Mouse (Mus musculus) C2C12 (cell line): ENCODE results near the gene Npas1. TPM values are rescaled to one million over a fixed set of nuclear protein-coding genes. Genes with fewer than 3 reads are reported as not detected.

Source experiments
- H3K27me3 ChIP-seq: one replicate; pipeline ENCODE4 v1.6.1; 2011; ENCODE audit not compliant: control insufficient read depth, insufficient read depth, insufficient read length
- H3K36me3 ChIP-seq: one replicate; pipeline ENCODE4 v1.6.1; 2011; ENCODE audit not compliant: control insufficient read depth, insufficient read depth
- H3K4me3 ChIP-seq: one replicate; pipeline ENCODE4 v1.5.1; 2011; ENCODE audit warnings: mild to moderate bottlenecking, control low read depth; ENCODE audit not compliant: poor library complexity, insufficient read depth, severe bottlenecking
- H3K79me2 ChIP-seq: one replicate; pipeline ENCODE4 v1.6.1; 2011; ENCODE audit not compliant: control insufficient read depth, insufficient read depth
- H3K79me3 ChIP-seq: one replicate; pipeline ENCODE4 v1.6.1; 2011; ENCODE audit warnings: low read depth, control low read depth
- H3ac ChIP-seq: one replicate; pipeline ENCODE3; 2011; ENCODE audit warnings: low read depth; ENCODE audit not compliant: control insufficient read depth, insufficient read length
- CEBPB ChIP-seq: IDR thresholded peaks from one replicate; pipeline ENCODE4 v1.6.1; 2011; ENCODE audit warnings: low read depth, mild to moderate bottlenecking, control low read depth, moderate library complexity
- CTCF ChIP-seq: IDR thresholded peaks from one replicate; pipeline ENCODE4 v1.5.1; 2011; ENCODE audit not compliant: control insufficient read depth, insufficient read depth, insufficient read length
- FOSL1 ChIP-seq: IDR thresholded peaks from one replicate; pipeline ENCODE4 v1.8.0; 2011; ENCODE audit warnings: mild to moderate bottlenecking, low read length; ENCODE audit not compliant: poor library complexity, insufficient read depth, severe bottlenecking
- MAX ChIP-seq: IDR thresholded peaks from one replicate; pipeline ENCODE4 v1.6.1; 2011; ENCODE audit warnings: mild to moderate bottlenecking, control low read depth
- MYOD1 ChIP-seq: IDR thresholded peaks from one replicate; pipeline ENCODE4 v1.6.1; 2011; ENCODE audit warnings: low read depth; ENCODE audit not compliant: control insufficient read depth, insufficient read length
- MYOG ChIP-seq: IDR thresholded peaks from one replicate; pipeline ENCODE4 v1.6.1; 2011; ENCODE audit not compliant: control insufficient read depth, insufficient read length; ENCODE audit errors: extremely low read depth
- USF1 ChIP-seq: IDR thresholded peaks from one replicate; pipeline ENCODE4 v1.6.1; 2011; ENCODE audit warnings: low read depth, mild to moderate bottlenecking, control low read depth, moderate library complexity
- polyA plus RNA-seq: library from polyadenylated mRNA; unstranded; fragments of >200 nt; fragmentation: generic; extraction: Trizol; gene quantifications from one replicate; pipeline ENCODE4 v1.2.1, GENCODE M21; 2012; ENCODE audit warnings: missing spikeins

Gene Npas1
- polyA plus RNA-seq, 1 experiment = 0.18 TPM

GRCm38 (mm10) chr7:16412220-16412896, 65.2 kb downstream of the Npas1 start:
- peaks cover 79% of the 10 kb centered on the region for H3K79me2 ChIP-seq
- H3ac ChIP-seq = no peak overlapping the region
- no peak overlapping the region for H3K4me3 ChIP-seq
- no peaks in the 10 kb centered on the region for H3K27me3 ChIP-seq
- peaks cover 49% of the 10 kb centered on the region for H3K79me3 ChIP-seq
- peaks cover 21% of the 10 kb centered on the region for H3K36me3 ChIP-seq
- TF ChIP-seq CEBPB (no peak), MYOD1 (no peak), MAX (no peak), USF1 (no peak), CTCF (no peak), MYOG (no peak), FOSL1 (no peak)

DNA sequence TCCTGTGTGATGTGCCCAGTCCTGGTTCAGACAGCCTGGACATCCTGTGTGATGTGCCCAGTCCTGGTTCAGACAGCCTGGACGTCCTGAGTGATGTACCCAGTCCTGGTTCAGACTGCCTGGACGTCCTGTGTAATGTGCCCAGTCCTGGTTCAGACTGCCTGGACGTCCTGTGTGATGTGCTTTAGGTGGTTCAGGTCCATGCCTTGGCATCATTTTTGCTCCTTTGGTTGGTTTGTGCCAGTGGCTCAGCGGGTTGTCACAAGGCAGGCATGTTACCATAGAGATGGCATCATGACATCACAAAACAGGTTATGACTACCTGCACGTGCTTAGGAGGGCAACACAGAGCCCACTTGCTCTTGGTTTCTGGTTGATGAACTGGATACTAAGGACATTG, 66.4 kb downstream of the Npas1 start:
- Histone ChIP-seq H3K4me3 (no peak overlapping the region), H3K36me3 (peaks cover 12% of the 10 kb centered on the region), H3K79me2 (peaks cover 92% of the 10 kb centered on the region), H3ac (no peak overlapping the region), H3K27me3 (no peaks in the 10 kb centered on the region), H3K79me3 (peaks cover 60% of the 10 kb centered on the region)
- TF ChIP-seq FOSL1 (no peak), USF1 (no peak), MYOG (no peak), CTCF (no peak), CEBPB (no peak), MYOD1 (no peak), MAX (no peak)

DNA sequence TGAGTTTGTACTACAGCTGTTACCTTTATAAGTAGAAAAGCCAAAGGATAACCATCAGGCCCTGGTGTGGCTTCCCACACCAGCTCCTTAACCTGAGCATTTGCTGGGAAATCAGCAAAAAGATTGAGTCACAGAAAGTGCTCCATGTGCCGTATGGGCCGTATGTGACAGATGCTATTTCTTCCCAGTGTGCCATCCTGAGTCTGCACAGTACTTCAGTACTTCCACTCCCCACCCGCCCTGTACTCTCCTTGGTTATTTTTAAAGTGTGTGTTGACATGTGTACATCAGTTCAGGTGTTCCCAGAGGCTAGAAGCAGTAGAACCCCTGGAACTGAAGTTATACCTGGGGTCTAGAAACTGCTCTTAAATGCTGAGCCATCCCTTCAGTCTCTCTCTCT, 70.5 kb downstream of the Npas1 start:
- peaks cover 71% of the 10 kb centered on the region for H3K79me3 ChIP-seq
- H3K27me3 ChIP-seq = no peaks in the 10 kb centered on the region
- H3K79me2 ChIP-seq = peaks cover 99% of the 10 kb centered on the region
- TF ChIP-seq MYOD1 (no peak), USF1 (no peak), MAX (no peak), CEBPB (no peak), FOSL1 (no peak)
- H3K4me3 ChIP-seq = no peak overlapping the region
- H3ac ChIP-seq = no peak overlapping the region
- H3K36me3 ChIP-seq = peaks cover 17% of the 10 kb centered on the region

Other genes starting within 250 kb of the Npas1 start
- gene C5ar2, start 233.6 kb downstream of the Npas1 start, polyA plus RNA-seq = not detected
- 0.02 TPM for gene C5ar1, start 218.2 kb downstream of the Npas1 start, polyA plus RNA-seq
- 11.7 TPM for gene Inafm1, start 204.1 kb downstream of the Npas1 start, polyA plus RNA-seq
- 52.2 TPM for gene Ccdc9, start 190.9 kb downstream of the Npas1 start, polyA plus RNA-seq
- 6.6 TPM for gene Bbc3, start 169.3 kb downstream of the Npas1 start, polyA plus RNA-seq
- 218 TPM for gene Sae1, start 89.9 kb downstream of the Npas1 start, polyA plus RNA-seq
- gene Zc3h4, start 76.8 kb downstream of the Npas1 start, polyA plus RNA-seq = 29.8 TPM
- gene Tmem160, start 24.9 kb downstream of the Npas1 start, polyA plus RNA-seq = 81.7 TPM
- 26.8 TPM for gene Arhgap35, start 137.3 kb upstream of the Npas1 start, polyA plus RNA-seq
- gene Ceacam15, start 198.0 kb upstream of the Npas1 start, polyA plus RNA-seq = not detected
- gene Ceacam9, start 244.2 kb upstream of the Npas1 start, polyA plus RNA-seq = not detected